Mouse (Mus musculus) MEL (cell line): ENCODE results near the gene Clec1a. TPM values are rescaled to one million over a fixed set of nuclear protein-coding genes. Genes with fewer than 3 reads are reported as not detected.

Experiments used
- DNase-seq: peaks from one replicate; pipeline ENCODE4 v3.0.0; 2011; ENCODE audit warnings: low read depth, low spot score
- H3K27ac ChIP-seq: 2 replicates; pipeline ENCODE4 v1.5.1; 2012; ENCODE audit warnings: low read depth, mild to moderate bottlenecking, control low read depth, low read length, moderate library complexity; ENCODE audit not compliant: control insufficient read depth
- H3K27me3 ChIP-seq, 2 experiments: fragments of 150-350 bp in 1 of 2; sonication (generic) in 1 of 2; 2 replicates each; pipeline ENCODE4 v1.6.1; 2012; ENCODE audit warnings: low read length in 2 of 2, mild to moderate bottlenecking in 2 of 2, improper control_type of control experiment in 1 of 2, moderate library complexity in 1 of 2; ENCODE audit not compliant: insufficient read depth in 2 of 2, control insufficient read depth in 1 of 2
- H3K36me3 ChIP-seq, 2 experiments: 2 replicates each; pipeline ENCODE4 v1.6.1; 2012 to 2014; ENCODE audit warnings: low read length in 2 of 2, improper control_type of control experiment in 1 of 2, inconsistent platforms in 1 of 2, mild to moderate bottlenecking in 1 of 2; ENCODE audit not compliant: insufficient read depth in 2 of 2, control insufficient read depth in 1 of 2
- H3K4me1 ChIP-seq, 2 experiments: fragments of 150-350 bp in 1 of 2; sonication (generic) in 1 of 2; 2 replicates each; pipeline ENCODE4 v1.6.1; 2012; ENCODE audit warnings: low read length in 2 of 2, improper control_type of control experiment in 1 of 2, mild to moderate bottlenecking in 1 of 2; ENCODE audit not compliant: insufficient read depth in 2 of 2, control insufficient read depth in 1 of 2
- H3K4me3 ChIP-seq, 2 experiments: fragments of 150-350 bp in 1 of 2; sonication (generic) in 1 of 2; 2 replicates each; pipeline ENCODE4 v1.5.1; 2012; ENCODE audit warnings: low read depth in 2 of 2, low read length in 2 of 2, mild to moderate bottlenecking in 2 of 2, moderate library complexity in 2 of 2, control low read depth in 1 of 2, improper control_type of control experiment in 1 of 2; ENCODE audit not compliant: control insufficient read depth in 1 of 2, insufficient read depth in 1 of 2
- H3K79me2 ChIP-seq: 2 replicates; pipeline ENCODE4 v1.6.1; 2012; ENCODE audit warnings: mild to moderate bottlenecking, low read length, moderate library complexity; ENCODE audit not compliant: control insufficient read depth, poor library complexity, insufficient read depth
- H3K9ac ChIP-seq: 2 replicates; pipeline ENCODE4 v1.6.1; 2012; ENCODE audit warnings: low read depth, mild to moderate bottlenecking, control low read depth, low read length, moderate library complexity; ENCODE audit not compliant: control insufficient read depth, poor library complexity, severe bottlenecking
- H3K9me3 ChIP-seq: fragments of 150-350 bp; sonication (generic); replicated peaks from 2 replicates; pipeline ENCODE4 v1.6.1; 2012; ENCODE audit warnings: mild to moderate bottlenecking, low read length, improper control_type of control experiment, moderate library complexity; ENCODE audit not compliant: insufficient read depth
- BHLHE40 ChIP-seq: IDR thresholded peaks from 2 replicates; pipeline ENCODE4 v1.6.1; 2012; ENCODE audit warnings: low read depth, mild to moderate bottlenecking, inconsistent platforms, low read length, improper control_type of control experiment, borderline replicate concordance
- CTCF ChIP-seq, 3 experiments: IDR thresholded peaks in 2 of 3; conservative IDR thresholded peaks in 1 of 3; 2 replicates each; pipeline ENCODE4 v1.5.1; 2011 to 2012; ENCODE audit warnings: low read length in 3 of 3, low read depth in 2 of 3, mild to moderate bottlenecking in 2 of 3, improper control_type of control experiment in 1 of 3, inconsistent platforms in 1 of 3, mixed read lengths in 1 of 3, moderate library complexity in 1 of 3; ENCODE audit not compliant: control insufficient read depth in 1 of 3, insufficient read depth in 1 of 3, poor library complexity in 1 of 3, severe bottlenecking in 1 of 3
- E2F4 ChIP-seq: IDR thresholded peaks from 2 replicates; pipeline ENCODE4 v1.6.1; 2011; ENCODE audit warnings: low read depth, low read length, improper control_type of control experiment, borderline replicate concordance
- ELF1 ChIP-seq: IDR thresholded peaks from 2 replicates; pipeline ENCODE4 v1.6.1; 2014; ENCODE audit warnings: low read depth, mild to moderate bottlenecking, inconsistent platforms, low read length, improper control_type of control experiment, moderate library complexity
- EP300 ChIP-seq, 2 experiments: IDR thresholded peaks; 2 replicates each; pipeline ENCODE4 v1.6.1; 2011; ENCODE audit warnings: improper control_type of control experiment in 2 of 2, low read length in 2 of 2, low read depth in 1 of 2, mild to moderate bottlenecking in 1 of 2
- GABPA ChIP-seq: IDR thresholded peaks from 2 replicates; pipeline ENCODE4 v1.6.1; 2012; ENCODE audit warnings: low read depth, mild to moderate bottlenecking, inconsistent platforms, low read length, improper control_type of control experiment, moderate library complexity
- GATA1 ChIP-seq: IDR thresholded peaks from 2 replicates; pipeline ENCODE4 v1.6.1; 2011; ENCODE audit warnings: low read depth, low read length, improper control_type of control experiment
- JUND ChIP-seq: IDR thresholded peaks from 2 replicates; pipeline ENCODE4 v1.6.1; 2011; ENCODE audit warnings: low read depth, mild to moderate bottlenecking, improper control_type of control experiment, low read length
- KAT2A ChIP-seq: conservative IDR thresholded peaks from 2 replicates; pipeline ENCODE4 v1.6.1; 2012; ENCODE audit warnings: low read depth, low read length, improper control_type of control experiment, inconsistent platforms
- MAFK ChIP-seq: IDR thresholded peaks from 2 replicates; pipeline ENCODE4 v1.6.1; 2011; ENCODE audit warnings: low read depth, mild to moderate bottlenecking, low read length, improper control_type of control experiment, borderline replicate concordance
- MAZ ChIP-seq: IDR thresholded peaks from 2 replicates; pipeline ENCODE4 v1.6.1; 2012; ENCODE audit warnings: low read depth, mild to moderate bottlenecking, inconsistent platforms, low read length, improper control_type of control experiment
- MXI1 ChIP-seq: IDR thresholded peaks from 2 replicates; pipeline ENCODE4 v1.6.1; 2011; ENCODE audit warnings: mild to moderate bottlenecking, low read depth, low read length, improper control_type of control experiment
- MYC ChIP-seq: IDR thresholded peaks from 2 replicates; pipeline ENCODE4 v1.6.1; 2011; ENCODE audit warnings: low read depth, mild to moderate bottlenecking, low read length, improper control_type of control experiment, moderate library complexity
- NELFE ChIP-seq: IDR thresholded peaks from 2 replicates; pipeline ENCODE4 v1.6.1; 2011; ENCODE audit warnings: low read depth, low read length, improper control_type of control experiment
- NRF1 ChIP-seq: IDR thresholded peaks from 2 replicates; pipeline ENCODE4 v1.6.1; 2014; ENCODE audit warnings: low read depth, mild to moderate bottlenecking, inconsistent platforms, low read length, improper control_type of control experiment, moderate library complexity; ENCODE audit not compliant: poor library complexity, insufficient read depth, severe bottlenecking
- POLR2A ChIP-seq, 2 experiments: IDR thresholded peaks; 2 replicates each; pipeline ENCODE4 v1.6.1; 2011 to 2012; ENCODE audit warnings: low read length in 2 of 2, mild to moderate bottlenecking in 2 of 2, control low read depth in 1 of 2, improper control_type of control experiment in 1 of 2, low read depth in 1 of 2, moderate library complexity in 1 of 2; ENCODE audit not compliant: control insufficient read depth in 1 of 2, insufficient read depth in 1 of 2, poor library complexity in 1 of 2
- POLR2AphosphoS2 ChIP-seq: IDR thresholded peaks from 2 replicates; pipeline ENCODE4 v1.6.1; 2011; ENCODE audit warnings: low read length, improper control_type of control experiment
- POLR2AphosphoS5 ChIP-seq: IDR thresholded peaks from 2 replicates; pipeline ENCODE4 v1.6.1; 2012; ENCODE audit warnings: low read depth, borderline replicate concordance, mild to moderate bottlenecking, inconsistent platforms, low read length, moderate library complexity, mixed read lengths
- TAL1 ChIP-seq: IDR thresholded peaks from 2 replicates; pipeline ENCODE4 v1.6.1; 2012; ENCODE audit warnings: mild to moderate bottlenecking, inconsistent platforms, low read length, moderate library complexity, mixed read lengths
- TCF12 ChIP-seq: IDR thresholded peaks from 2 replicates; pipeline ENCODE4 v1.6.1; 2014; ENCODE audit warnings: low read depth, mild to moderate bottlenecking, inconsistent platforms, low read length, improper control_type of control experiment, moderate library complexity
- UBTF ChIP-seq: IDR thresholded peaks from 2 replicates; pipeline ENCODE4 v1.6.1; 2012; ENCODE audit warnings: low read depth, mild to moderate bottlenecking, inconsistent platforms, low read length, improper control_type of control experiment, moderate library complexity, borderline replicate concordance; ENCODE audit not compliant: insufficient read depth
- USF1 ChIP-seq: IDR thresholded peaks from 2 replicates; pipeline ENCODE4 v1.6.1; 2014; ENCODE audit warnings: low read depth, mild to moderate bottlenecking, inconsistent platforms, low read length, improper control_type of control experiment, moderate library complexity
- ZC3H11A ChIP-seq: IDR thresholded peaks from 2 replicates; pipeline ENCODE4 v1.6.1; 2012; ENCODE audit warnings: low read depth, mild to moderate bottlenecking, inconsistent platforms, low read length, improper control_type of control experiment
- ZMIZ1 ChIP-seq: IDR thresholded peaks from 2 replicates; pipeline ENCODE4 v1.6.1; 2012; ENCODE audit warnings: low read depth, mild to moderate bottlenecking, inconsistent platforms, low read length, improper control_type of control experiment, moderate library complexity
- polyA plus RNA-seq, 2 experiments: library from polyadenylated mRNA; stranded (reverse) in 1 of 2; unstranded in 1 of 2; fragments of >175 nt in 1 of 2; fragments of >200 nt in 1 of 2; gene quantifications; 2 replicates each; pipeline versions ENCODE4 v1.2.1 to v1.2.4; 2012; ENCODE audit warnings: low replicate concordance in 2 of 2, low read depth in 1 of 2; ENCODE audit not compliant: insufficient read length in 2 of 2, insufficient read depth in 1 of 2, missing spikeins in 1 of 2
- total RNA-seq: library from RNA; depleted of rRNA; stranded (reverse); fragments of 300-350 nt; gene quantifications from 2 replicates; pipeline ENCODE4 v1.2.3, GENCODE M21; 2012

Gene Clec1a
- total and polyA plus RNA-seq, 3 experiments = not detected

DNA sequence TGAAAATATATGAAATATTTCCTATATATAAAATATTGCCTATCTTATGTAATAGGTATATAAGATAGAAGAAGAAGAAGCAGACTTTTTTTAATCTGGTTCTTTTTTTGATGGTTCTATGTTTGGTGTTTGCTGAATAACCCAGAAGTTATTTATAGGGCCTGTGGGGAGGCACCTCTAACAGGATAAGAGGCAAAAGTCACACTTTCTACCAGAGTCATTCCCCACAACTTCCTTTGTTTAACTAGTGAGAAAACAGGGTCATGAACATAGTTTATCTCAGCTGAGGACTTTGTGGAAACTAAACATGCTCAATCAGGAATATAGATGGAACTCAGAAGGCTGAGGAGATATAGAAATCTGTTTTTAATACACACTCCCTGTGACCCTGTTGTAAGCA, 45.8 kb downstream of the Clec1a start:
- TF ChIP-seq ELF1 = no peak
- TF ChIP-seq JUND = no peak
- TF ChIP-seq POLR2A (IDR thresholded peaks at IDR 0.05; ENCODE audit: control insufficient read depth in 1 of 2, insufficient read depth in 1 of 2, low read depth in 1 of 2, low read length in 2 of 2, poor library complexity in 1 of 2) = no peak
- no peak for TF ChIP-seq EP300 (IDR thresholded peaks at IDR 0.05; ENCODE audit: low read depth in 1 of 2, low read length in 2 of 2)
- Histone ChIP-seq H3K36me3 (peaks cover 0 to 2% of the 10 kb centered on the region in 2 experiments; a peak in 2 of 4 replicates), H3K4me1 (no peaks in the 10 kb centered on the region), H3K4me3 (no peak overlapping the region), H3K9ac (no peak overlapping the region), H3K27ac (no peak overlapping the region), H3K79me2 (no peaks in the 10 kb centered on the region), H3K9me3 (no peaks in the 10 kb centered on the region), H3K27me3 (no peaks in the 10 kb centered on the region; a peak in 1 of 4 replicates)
- DNase-seq = no peak

DNA sequence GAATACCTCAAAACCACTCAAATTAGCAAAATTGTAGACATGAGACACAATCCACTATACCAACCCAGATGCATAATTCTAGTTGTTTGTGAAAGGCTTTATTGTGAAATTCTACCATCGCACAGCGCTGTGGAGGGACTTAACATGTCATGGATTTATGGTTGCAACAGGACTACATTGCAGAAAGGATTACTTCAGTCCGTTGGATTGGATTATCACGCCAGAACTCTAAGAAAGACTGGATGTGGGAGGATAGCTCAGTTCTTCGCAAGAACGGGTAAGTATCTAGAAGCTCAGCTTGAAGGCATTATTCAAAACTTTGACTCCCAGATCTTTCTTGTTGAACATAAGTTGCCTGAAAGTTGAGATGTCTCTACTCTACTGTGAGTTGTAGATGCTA, 48.4 kb downstream of the Clec1a start:
- Histone ChIP-seq H3K9me3 (no peaks in the 10 kb centered on the region), H3K79me2 (no peaks in the 10 kb centered on the region), H3K27me3 (no peaks in the 10 kb centered on the region; a peak in 1 of 4 replicates), H3K36me3 (peaks cover 0 to 2% of the 10 kb centered on the region in 2 experiments; a peak in 2 of 4 replicates), H3K27ac (no peak overlapping the region), H3K4me1 (no peaks in the 10 kb centered on the region), H3K9ac (no peak overlapping the region), H3K4me3 (no peak overlapping the region)
- DNase-seq = no peak
- TF ChIP-seq BHLHE40 (no peak), KAT2A (no peak), ZMIZ1 (no peak), NRF1 (no peak), JUND (no peak), CTCF (IDR thresholded peaks at IDR 0.05 in 2 of 3, conservative IDR thresholded peaks at IDR 0.05 in 1 of 3; ENCODE audit: control insufficient read depth in 1 of 3, insufficient read depth in 1 of 3, low read depth in 2 of 3, low read length in 3 of 3, poor library complexity in 1 of 3, severe bottlenecking in 1 of 3) (no peak), POLR2AphosphoS5 (no peak), TAL1 (no peak), TCF12 (no peak), MAFK (no peak), E2F4 (no peak), NELFE (no peak)

DNA sequence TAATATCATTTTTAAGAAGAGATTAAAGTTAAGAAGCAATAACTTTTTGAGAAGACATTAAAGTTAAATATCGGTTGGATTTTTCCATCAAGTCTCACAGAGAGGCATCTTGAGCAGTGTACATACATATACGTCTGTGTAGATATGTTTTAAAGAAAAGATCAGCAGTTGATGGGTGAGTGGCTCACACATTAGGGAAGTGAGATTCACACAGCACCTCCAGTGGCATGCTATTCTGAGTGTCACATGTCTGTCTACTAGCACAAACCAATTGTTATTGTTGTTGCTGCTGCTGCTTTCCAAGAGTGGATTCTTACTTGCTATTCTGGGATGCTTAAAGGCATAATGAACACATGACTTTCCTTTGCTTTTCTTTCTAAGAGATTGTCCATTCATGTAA, 49.4 kb downstream of the Clec1a start:
- H3K9ac ChIP-seq = no peak overlapping the region
- H3K27ac ChIP-seq = no peak overlapping the region
- peaks cover 0 to 2% of the 10 kb centered on the region in 2 experiments; a peak in 2 of 4 replicates for H3K36me3 ChIP-seq
- H3K79me2 ChIP-seq = no peaks in the 10 kb centered on the region
- no peak for DNase-seq
- TF ChIP-seq MXI1 (no peak), JUND (no peak), POLR2AphosphoS2 (no peak), ZC3H11A (no peak), MYC (no peak), GABPA (no peak), USF1 (no peak), MAZ (no peak), UBTF (no peak), MAFK (no peak), GATA1 (no peak), POLR2AphosphoS5 (no peak)
- TF ChIP-seq, all 39 proteins: peak for 0
- Histone ChIP-seq H3K27me3 (peaks cover 0 to under 1% of the 10 kb centered on the region in 2 experiments; a peak in 1 of 4 replicates), H3K4me3 (no peak overlapping the region), H3K4me1 (no peaks in the 10 kb centered on the region), H3K9me3 (no peaks in the 10 kb centered on the region)
